Mouse (Mus musculus): ENCODE measurements at regions not wholly inside any gene's neighbourhood (a gene's known extent, or its start where the extent isn't known, plus 50 kb on each side); places are given as distances from the start of the nearest gene placed in this dataset.
A peak's percentile ranks its signal among the peaks of the same experiment; 100 is the strongest.

DNA sequence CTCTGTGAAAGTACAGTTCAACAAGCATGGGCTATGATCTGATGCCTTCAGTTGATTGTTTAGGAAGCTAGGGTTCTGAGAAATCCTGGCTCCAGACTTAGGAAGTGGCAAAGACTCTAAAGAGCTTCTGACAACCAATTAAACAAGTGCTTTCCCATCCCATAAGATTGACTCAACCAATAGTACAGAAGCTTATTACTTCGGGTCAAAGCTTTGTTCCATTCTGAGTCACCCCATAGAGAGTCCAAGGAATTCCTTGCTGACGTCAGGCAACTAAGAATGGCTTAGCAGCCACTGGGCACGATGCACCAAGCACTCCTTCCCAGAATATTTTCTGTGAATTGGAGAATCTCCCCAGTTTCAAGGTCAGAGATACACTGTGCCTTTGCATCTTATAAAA is 59.0 kb upstream of the Ntm start:
- DNase-seq, result no peak

DNA sequence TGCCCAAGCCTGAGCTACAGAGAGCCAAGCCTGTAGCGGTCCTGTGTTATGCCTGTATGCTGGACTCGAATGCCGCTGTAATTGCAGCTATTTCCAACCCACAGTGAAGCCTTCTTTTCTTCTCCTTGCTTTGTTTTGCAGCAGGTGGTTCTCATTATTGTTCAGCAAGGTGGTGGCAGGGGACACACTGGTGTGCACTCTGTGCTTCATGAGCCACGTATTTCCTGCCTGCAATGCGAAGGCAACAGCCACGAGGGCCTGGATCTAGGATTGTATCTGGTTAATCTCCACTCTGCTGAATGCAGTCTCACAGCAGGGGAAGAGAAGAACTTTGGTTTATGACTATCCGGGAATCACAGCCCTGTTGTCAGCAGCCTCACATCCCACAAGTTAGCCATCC is 62.3 kb upstream of the Ntm start:
- DNase-seq, result no peak

DNA sequence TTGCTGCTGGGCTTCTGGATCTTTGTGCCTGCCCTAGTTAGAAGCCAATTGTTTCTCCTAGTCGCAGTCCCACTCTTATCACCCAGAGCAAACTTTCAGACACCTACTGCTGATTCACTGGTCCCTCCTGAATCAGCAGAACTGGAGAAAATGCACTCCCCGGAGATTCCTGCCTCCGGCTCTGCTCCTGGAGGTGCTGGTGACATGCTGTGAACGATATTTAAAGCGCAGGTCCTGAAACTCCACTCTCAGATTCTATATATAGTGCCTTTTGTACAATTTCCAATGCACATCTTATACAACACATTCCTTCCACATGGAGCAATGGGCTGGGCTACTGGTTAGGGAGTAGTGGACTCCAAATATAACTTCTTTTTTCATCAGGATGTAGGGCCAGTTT is 64.0 kb upstream of the Ntm start:
- peak; percentile 35 for DNase-seq

- DNase-seq, result no peak
These were observed 77.5 kb upstream of the Ntm start for GRCm38 (mm10) chr9:30040396-30040795.

- DNase-seq, result no peak
These were observed 101.6 kb upstream of the Ntm start for GRCm38 (mm10) chr9:30064551-30064950.

GRCm38 (mm10) chr9:30067980-30068379 is 105.0 kb upstream of the Ntm start:
- no peak for DNase-seq

DNA sequence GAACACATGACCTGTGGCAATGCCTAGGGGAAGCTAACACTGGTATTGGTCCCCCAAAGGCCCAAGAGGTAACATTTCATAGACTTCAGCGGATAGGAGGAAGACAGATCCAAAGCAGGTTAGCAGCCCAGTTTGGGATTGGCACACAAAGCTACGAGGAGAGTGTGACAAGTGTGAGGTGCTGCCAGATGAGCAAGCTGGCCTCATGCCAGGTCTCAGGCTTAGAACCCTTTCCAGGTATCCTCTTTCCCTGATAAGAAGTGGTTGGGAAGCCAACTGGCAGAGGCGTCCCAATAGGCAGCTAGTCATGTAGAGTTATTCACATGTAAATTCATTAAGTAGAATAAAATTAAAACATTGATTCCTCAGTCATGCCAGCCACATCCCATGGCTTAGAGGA is 112.3 kb upstream of the Ntm start:
- no peak for DNase-seq

DNA sequence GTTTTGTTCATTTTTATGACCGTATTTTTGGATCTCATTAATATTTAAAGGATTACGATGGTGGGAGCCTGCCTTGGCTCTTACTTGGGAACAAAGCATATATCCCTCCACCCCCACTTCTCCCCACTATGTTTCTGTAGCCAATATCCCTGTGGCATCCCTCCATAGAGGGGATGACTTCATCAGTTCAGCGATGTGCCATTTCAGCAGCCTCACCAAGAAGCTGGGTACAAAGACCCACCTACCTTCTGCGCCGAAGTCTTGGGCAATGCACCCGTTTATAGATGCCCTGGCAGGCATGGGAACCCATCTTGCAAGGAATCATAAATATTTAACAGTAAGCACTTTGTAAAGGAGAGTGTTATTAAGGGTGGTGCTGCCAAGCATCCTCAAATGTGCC is 113.1 kb upstream of the Ntm start:
- peak; percentile 19 for DNase-seq

GRCm38 (mm10) chr9:30076482-30076881 is 113.5 kb upstream of the Ntm start:
- no peak for DNase-seq

DNA sequence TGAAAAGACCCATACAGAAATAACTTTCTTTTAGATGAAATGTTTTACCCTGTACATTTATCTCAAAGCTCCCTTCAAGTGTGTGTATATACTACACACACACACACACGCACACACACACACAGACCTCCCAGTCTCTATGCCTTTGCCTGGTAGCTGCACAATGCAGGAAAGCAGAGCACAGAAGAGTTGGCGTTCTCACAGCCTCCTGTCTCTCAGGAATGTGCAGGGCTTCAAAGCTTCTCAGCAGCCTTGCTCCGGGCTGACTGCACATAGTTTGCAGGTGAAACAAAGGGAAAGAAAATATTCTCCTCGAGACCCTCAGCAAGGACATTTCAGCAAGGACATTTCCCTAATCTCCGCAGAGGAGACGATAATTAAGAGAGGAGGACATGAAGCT is 139.0 kb upstream of the Ntm start:
- DNase-seq, result no peak

- DNase-seq, result no peak
These were observed 159.4 kb upstream of the Ntm start for GRCm38 (mm10) chr9:30122371-30122770.

- DNase-seq, result no peak
These were observed 166.2 kb upstream of the Ntm start for GRCm38 (mm10) chr9:30129151-30129550.

- DNase-seq, result no peak
These were observed 168.7 kb upstream of the Ntm start for GRCm38 (mm10) chr9:30131626-30132025.

GRCm38 (mm10) chr9:30134303-30134702 is 171.4 kb upstream of the Ntm start:
- no peak for DNase-seq

- peak; percentile 66 for DNase-seq
These were observed 174.8 kb upstream of the Ntm start for GRCm38 (mm10) chr9:30137611-30138287.

- DNase-seq, result peak; percentile 76
These were observed 177.2 kb upstream of the Ntm start for GRCm38 (mm10) chr9:30140188-30140587.

DNA sequence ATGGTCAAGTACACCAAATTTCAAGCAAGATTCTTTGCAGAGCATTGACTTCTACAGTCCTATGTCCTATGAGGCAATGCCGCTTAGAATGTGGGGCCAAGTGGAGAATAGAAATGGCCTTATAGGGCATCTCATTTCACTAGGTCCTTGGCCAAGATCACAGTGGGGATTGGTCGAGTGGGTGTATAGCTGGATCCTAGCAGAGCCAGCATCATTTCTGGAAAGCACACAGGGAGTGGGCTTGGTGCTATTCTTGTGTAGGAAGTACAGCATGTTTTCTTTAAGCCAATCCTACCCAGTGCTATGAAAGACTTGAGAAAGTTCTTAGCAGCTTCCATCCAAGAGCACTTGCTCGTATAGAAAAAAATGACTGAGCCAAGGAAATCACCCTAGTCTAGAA is 178.2 kb upstream of the Ntm start:
- DNase-seq, result peak; percentile 43

DNA sequence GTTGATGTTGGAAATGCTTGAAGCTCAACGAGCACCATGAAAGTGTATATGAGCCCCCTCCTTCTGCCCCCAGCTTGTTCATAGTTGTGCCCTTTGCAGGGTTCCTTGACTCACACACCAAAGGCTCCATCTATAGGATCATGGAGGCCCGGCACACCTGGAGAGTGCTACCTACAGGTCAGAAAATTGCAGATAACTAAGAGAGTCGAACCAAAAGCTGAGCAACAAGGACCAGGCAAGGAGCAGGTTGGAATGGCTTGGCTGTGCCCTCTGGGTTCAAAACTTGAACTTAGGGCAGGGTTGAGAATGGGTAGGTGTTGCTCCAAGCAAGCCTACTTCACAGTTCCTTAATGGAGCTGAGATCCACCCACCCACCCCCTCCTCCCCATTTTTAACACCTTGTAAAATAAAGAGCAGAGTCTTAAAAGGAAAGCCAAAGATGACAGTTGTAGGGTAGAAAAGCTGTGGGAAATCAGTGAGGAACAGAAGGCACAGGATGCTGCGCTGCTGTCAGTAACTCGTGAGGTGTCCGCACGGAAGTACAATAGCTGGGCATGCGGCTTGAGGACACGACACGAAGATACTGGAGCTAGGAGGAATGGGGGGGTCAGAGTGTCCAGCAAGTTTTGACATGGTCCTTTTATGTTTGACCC is 180.0 kb upstream of the Ntm start:
- no peak for DNase-seq

DNA sequence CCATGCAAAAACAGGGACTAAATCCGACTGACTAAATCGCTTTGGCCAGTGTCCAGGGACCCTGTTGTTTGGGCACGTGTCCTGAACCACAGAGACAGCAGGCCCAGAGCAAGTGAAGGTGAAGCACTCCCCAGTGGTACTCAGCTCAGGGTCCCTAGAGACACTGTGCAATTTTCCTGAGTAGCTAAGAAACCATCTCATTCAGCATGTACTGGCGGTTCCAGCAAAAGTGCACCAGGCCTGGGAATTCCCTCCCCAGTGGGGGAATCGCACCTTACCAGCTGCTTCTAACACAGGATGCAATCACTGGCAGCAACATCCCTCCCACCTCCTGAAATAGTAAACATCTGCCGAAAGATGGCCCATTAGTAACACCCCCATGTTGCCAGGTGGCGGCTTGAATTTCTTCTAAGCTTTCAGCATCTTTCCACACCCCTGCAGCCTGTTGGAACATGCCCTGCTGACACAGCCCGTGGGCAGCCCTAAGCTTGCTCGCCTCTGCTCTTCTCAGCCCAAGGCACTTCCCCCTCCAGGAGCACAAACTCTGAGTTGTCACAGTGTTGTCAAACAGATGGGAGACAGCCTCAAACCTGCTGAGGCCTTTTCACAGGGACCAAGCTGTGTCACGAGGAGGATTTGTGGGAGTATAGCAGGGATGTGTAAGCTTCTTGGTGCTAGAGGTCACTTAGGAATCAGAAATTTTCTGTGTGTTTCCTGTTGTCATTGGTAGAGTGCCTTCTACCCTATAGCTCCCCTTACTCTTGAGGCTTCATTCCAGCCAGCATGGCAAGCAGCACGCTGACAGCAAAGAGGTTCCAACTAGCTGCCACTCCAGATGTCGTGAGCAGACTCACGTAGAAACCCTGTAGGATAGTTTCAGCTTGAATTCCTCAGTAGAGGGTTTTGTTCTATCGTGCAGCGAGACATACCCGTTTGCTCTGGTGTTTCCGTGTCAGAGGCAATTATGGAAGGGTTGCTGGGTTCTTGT is 186.8 kb upstream of the Ntm start:
- DNase-seq, result peak; percentile 52

- no peak for DNase-seq
These were observed 188.2 kb upstream of the Ntm start for GRCm38 (mm10) chr9:30151173-30151572.

- DNase-seq, result no peak
These were observed 203.4 kb upstream of the Ntm start for GRCm38 (mm10) chr9:30166235-30166752.

DNA sequence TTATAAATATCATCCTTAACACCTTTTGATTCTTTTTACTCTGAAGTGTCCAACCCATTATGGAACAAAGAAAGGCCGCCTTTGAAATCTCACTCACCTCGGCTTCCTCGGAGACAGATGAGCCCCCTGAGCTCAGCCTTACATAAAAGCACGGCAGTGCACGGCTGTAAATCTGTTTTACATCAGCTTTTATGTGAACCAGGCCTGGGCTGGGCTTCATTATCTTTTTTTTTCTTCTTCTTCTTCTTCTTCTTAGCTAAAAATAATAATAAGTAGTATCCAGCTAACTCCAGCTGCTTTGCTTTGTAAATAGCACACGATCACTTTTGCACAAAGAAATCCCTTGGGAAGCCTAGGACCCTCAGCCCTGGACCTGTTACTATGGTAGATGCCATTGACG is 204.3 kb upstream of the Ntm start:
- DNase-seq, result no peak

- no peak for DNase-seq
These were observed 211.7 kb upstream of the Ntm start for GRCm38 (mm10) chr9:30174646-30175045.

Measured in right cerebral cortex, postnatal 25 days (tissue).